Mouse (Mus musculus) lung, adult 18-20 months (tissue): Measurements from ENCODE around the gene Olfr1357.

Experiments
- DNase-seq, 2 experiments: peaks; one replicate each; pipeline ENCODE4 v3.0.0; 2022; ENCODE audit warnings: mixed read lengths in 2 of 2

The Olfr1357 gene

GRCm38 (mm10) chr10:78578204-78578603 lies 39.7 kb downstream of the Olfr1357 start:
- no peak for DNase-seq

GRCm38 (mm10) chr10:78576435-78577184 lies 41.3 kb downstream of the Olfr1357 start:
- no peak for DNase-seq

- peak; percentile 50 to 53 for DNase-seq
These were observed 42.2 kb downstream of the Olfr1357 start for GRCm38 (mm10) chr10:78575690-78576089.

GRCm38 (mm10) chr10:78575105-78575632 lies 42.7 kb downstream of the Olfr1357 start:
- no peak for DNase-seq

- DNase-seq: peak; percentile 95 to 97
These were observed 43.4 kb downstream of the Olfr1357 start, which contains the start of gene Ilvbl for GRCm38 (mm10) chr10:78574250-78575104. Ilvbl (plus strand) TSS chr10:78574346.

DNA sequence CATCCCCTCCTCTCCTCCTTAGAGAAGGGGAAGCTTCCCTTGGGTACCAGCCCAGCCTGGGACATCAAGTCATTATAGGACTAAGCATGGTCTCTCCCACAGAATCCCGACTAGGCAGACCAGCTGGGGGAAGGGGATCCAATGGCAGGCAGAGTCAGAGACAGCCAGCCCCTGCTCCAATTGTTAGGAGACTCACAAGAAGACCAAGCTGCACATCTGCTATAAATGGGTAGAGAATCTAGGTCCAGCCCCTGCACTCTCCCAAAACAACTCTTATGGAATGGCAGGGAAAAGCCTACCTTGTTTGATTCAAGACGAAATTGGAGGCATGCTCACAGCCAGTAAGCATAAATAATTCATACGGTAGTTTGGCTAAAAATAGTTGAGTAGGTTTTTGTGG lies 44.6 kb downstream of the Olfr1357 start:
- DNase-seq: no peak

DNA sequence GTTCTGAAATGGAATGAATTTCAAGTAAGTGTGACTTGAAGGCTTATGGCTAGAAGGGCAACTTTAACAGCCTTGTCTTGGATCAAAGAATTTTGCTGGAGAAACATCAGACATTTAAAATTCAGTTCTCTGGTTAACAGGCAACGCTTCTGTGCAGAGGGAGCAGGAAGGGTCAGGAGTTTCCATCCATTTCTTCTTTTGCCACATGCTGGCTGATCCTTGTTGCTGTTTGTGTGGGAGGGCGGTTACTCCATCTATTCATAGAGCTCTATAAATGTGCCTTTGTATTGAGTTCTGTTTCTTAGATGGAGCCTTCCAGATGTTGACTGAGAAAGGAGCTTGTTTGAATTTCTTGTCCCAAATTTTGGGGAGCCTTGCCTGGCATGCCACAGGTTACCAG lies 47.0 kb downstream of the Olfr1357 start:
- DNase-seq: no peak

GRCm38 (mm10) chr10:78570416-78570815 lies 47.5 kb downstream of the Olfr1357 start:
- no peak for DNase-seq

DNA sequence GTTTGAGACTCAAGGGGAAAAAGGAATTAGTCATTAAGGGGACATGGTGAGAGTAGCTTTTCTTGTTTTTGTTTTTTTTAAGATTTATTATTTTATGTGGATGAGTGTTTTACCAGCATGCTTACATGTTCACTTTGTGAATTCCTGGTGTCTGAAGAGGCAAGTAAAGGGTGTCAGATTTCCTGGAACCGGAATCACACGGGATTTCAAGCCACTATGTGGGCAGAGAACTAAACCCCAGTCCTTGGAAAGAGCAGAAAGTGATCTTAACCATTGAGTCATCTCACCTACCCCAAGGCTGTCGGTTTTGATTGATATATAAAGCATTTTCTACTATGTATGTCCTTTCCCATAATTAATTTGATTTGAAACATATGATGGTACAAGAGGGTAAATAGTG lies 48.2 kb downstream of the Olfr1357 start:
- DNase-seq: no peak

- DNase-seq: no peak
These were observed 48.7 kb downstream of the Olfr1357 start for GRCm38 (mm10) chr10:78569191-78569590.

DNA sequence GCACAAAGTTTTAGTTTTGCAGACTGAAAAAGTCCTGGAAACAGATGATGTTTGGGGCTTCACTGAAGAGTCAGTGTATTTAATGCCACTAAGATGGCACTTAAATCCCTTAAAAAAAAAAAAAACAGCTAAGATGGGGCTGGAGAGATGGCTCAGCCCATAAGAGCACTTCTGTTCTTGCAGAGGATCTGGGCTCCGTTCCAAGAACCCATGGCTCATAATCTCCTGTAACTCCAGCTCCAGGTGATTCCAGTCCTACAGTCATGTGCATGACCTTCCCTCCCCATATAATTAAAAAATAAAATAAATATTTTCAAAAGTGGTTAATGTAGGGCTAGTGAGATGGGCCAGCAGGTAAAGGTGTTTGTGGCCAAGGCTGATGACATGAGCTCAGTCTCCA lies 52.8 kb downstream of the Olfr1357 start:
- no peak for DNase-seq
